Mouse (Mus musculus) megakaryocyte, embryonic 14.5 days (primary cell): ENCODE results near the gene Dnttip2. TPM values are rescaled to one million over a fixed set of nuclear protein-coding genes. Genes with fewer than 3 reads are reported as not detected.
A peak's percentile ranks its signal among the peaks of the same experiment; 100 is the strongest.
"Not testable (repeated sequence)": the region's sequence is repeated elsewhere in the genome, so short reads cannot be mapped to it uniquely, and the experiment has no call there.

ENCODE experiments used
- H3K27me3 ChIP-seq: replicated peaks from 2 replicates; pipeline ENCODE3; 2012; ENCODE audit warnings: inconsistent platforms
- H3K36me3 ChIP-seq: replicated peaks from 2 replicates; pipeline ENCODE3; 2012; ENCODE audit warnings: low read length, inconsistent platforms, mixed read lengths
- H3K4me1 ChIP-seq: 2 replicates; pipeline ENCODE4 v1.6.1; 2012; ENCODE audit warnings: inconsistent platforms
- H3K4me3 ChIP-seq: replicated peaks from 2 replicates; pipeline ENCODE3; 2012; ENCODE audit warnings: moderate library complexity, mild to moderate bottlenecking, inconsistent platforms
- H3K9me3 ChIP-seq: 2 replicates; pipeline ENCODE4 v1.6.1; 2012; ENCODE audit warnings: inconsistent platforms
- FLI1 ChIP-seq: IDR thresholded peaks from 2 replicates; pipeline ENCODE4 v1.6.1; 2012; ENCODE audit warnings: low read length, inconsistent platforms, mixed read lengths
- GATA1 ChIP-seq: IDR thresholded peaks from 3 replicates; pipeline ENCODE4 v1.6.1; 2012; ENCODE audit warnings: mixed read lengths, low read length, inconsistent platforms, borderline replicate concordance
- polyA plus RNA-seq: library from polyadenylated mRNA; stranded (reverse); fragments of >175 nt; gene quantifications from 2 replicates; pipeline ENCODE4 v1.2.3, GENCODE M21; 2012; ENCODE audit warnings: low replicate concordance; ENCODE audit not compliant: insufficient read depth

Dnttip2 gene
- polyA plus RNA-seq, 1 experiment, result 4.4 TPM

- no peak overlapping the region for H3K4me3 ChIP-seq
- peaks cover 22% of the 10 kb centered on the region for H3K36me3 ChIP-seq
- TF ChIP-seq FLI1 (no peak), GATA1 (no peak)
- peaks cover 23% of the 10 kb centered on the region for H3K4me1 ChIP-seq
- H3K27me3 ChIP-seq, result no peaks in the 10 kb centered on the region
- no peaks in the 10 kb centered on the region for H3K9me3 ChIP-seq
These were observed 14.5 kb downstream of the Dnttip2 start for GRCm38 (mm10) chr3:122288613-122289195.

GRCm38 (mm10) chr3:122289344-122289743 lies 15.2 kb downstream of the Dnttip2 start:
- Histone ChIP-seq H3K36me3 (peaks cover 15% of the 10 kb centered on the region), H3K4me1 (peaks cover 29% of the 10 kb centered on the region)
- H3K9me3 ChIP-seq, result not testable (repeated sequence)

GRCm38 (mm10) chr3:122290696-122291095 lies 16.5 kb downstream of the Dnttip2 start:
- H3K9me3 ChIP-seq, result no peaks in the 10 kb centered on the region
- peaks cover 41% of the 10 kb centered on the region for H3K4me1 ChIP-seq
- H3K4me3 ChIP-seq, result no peak overlapping the region
- peaks cover 2% of the 10 kb centered on the region for H3K36me3 ChIP-seq
- TF ChIP-seq GATA1, result no peak
- no peak for TF ChIP-seq FLI1
- H3K27me3 ChIP-seq, result no peaks in the 10 kb centered on the region

More at GRCm38 (mm10) chr3:122289344-122289743, 15.2 kb downstream of the Dnttip2 start:
- not testable (repeated sequence) for H3K4me3 ChIP-seq, H3K27me3 ChIP-seq

GRCm38 (mm10) chr3:122291828-122292227 lies 17.6 kb downstream of the Dnttip2 start:
- no peaks in the 10 kb centered on the region for H3K27me3 ChIP-seq
- TF ChIP-seq GATA1 (no peak), FLI1 (no peak)

GRCm38 (mm10) chr3:122292300-122293222 lies 18.4 kb downstream of the Dnttip2 start:
- Histone ChIP-seq H3K9me3 (no peaks in the 10 kb centered on the region), H3K4me1 (peaks cover 43% of the 10 kb centered on the region), H3K27me3 (peaks cover under 1% of the 10 kb centered on the region), H3K36me3 (no peaks in the 10 kb centered on the region), H3K4me3 (peak overlapping the region; percentile 95)
- no peak for TF ChIP-seq FLI1
- TF ChIP-seq GATA1, result no peak

More at GRCm38 (mm10) chr3:122291828-122292227, 17.6 kb downstream of the Dnttip2 start:
- Histone ChIP-seq H3K4me1 (peaks cover 43% of the 10 kb centered on the region), H3K9me3 (no peaks in the 10 kb centered on the region), H3K36me3 (no peaks in the 10 kb centered on the region), H3K4me3 (no peak overlapping the region)

GRCm38 (mm10) chr3:122293223-122293953 lies 19.2 kb downstream of the Dnttip2 start:
- peak overlapping the region; percentile 95 for H3K4me3 ChIP-seq
- H3K4me1 ChIP-seq, result peaks cover 41% of the 10 kb centered on the region
- H3K36me3 ChIP-seq, result no peaks in the 10 kb centered on the region
- no peak for TF ChIP-seq FLI1
- H3K9me3 ChIP-seq, result no peaks in the 10 kb centered on the region
- peaks cover 5% of the 10 kb centered on the region for H3K27me3 ChIP-seq

- H3K27me3 ChIP-seq, result peaks cover 7% of the 10 kb centered on the region
- TF ChIP-seq FLI1, result no peak
- no peak for TF ChIP-seq GATA1
These were observed 20.0 kb downstream of the Dnttip2 start, which contains the start of gene Bcar3 for GRCm38 (mm10) chr3:122293954-122294850. Gene Bcar3 (plus strand): TSS chr3:122294136.

GRCm38 (mm10) chr3:122295511-122295910 lies 21.3 kb downstream of the Dnttip2 start:
- TF ChIP-seq GATA1 (no peak), FLI1 (no peak)
- Histone ChIP-seq H3K27me3 (peaks cover 9% of the 10 kb centered on the region), H3K4me3 (peak overlapping the region; percentile 72), H3K36me3 (no peaks in the 10 kb centered on the region), H3K4me1 (peaks cover 40% of the 10 kb centered on the region), H3K9me3 (no peaks in the 10 kb centered on the region)

More at GRCm38 (mm10) chr3:122293954-122294850, 20.0 kb downstream of the Dnttip2 start, which contains the start of gene Bcar3:
- Histone ChIP-seq H3K9me3 (no peaks in the 10 kb centered on the region), H3K4me3 (peak within 1 kb of the TSS; percentile 95), H3K4me1 (peaks cover 36% of the 10 kb centered on the region), H3K36me3 (no peaks in the 10 kb centered on the region)

- H3K4me3 ChIP-seq, result no peak overlapping the region
- no peaks in the 10 kb centered on the region for H3K36me3 ChIP-seq
- no peaks in the 10 kb centered on the region for H3K9me3 ChIP-seq
- peaks cover 46% of the 10 kb centered on the region for H3K4me1 ChIP-seq
- TF ChIP-seq GATA1, result no peak
- TF ChIP-seq FLI1, result no peak
- H3K27me3 ChIP-seq, result peaks cover 9% of the 10 kb centered on the region
These were observed 22.8 kb downstream of the Dnttip2 start for GRCm38 (mm10) chr3:122296979-122297378.
